Mouse (Mus musculus) liver, embryonic 11.5 days (tissue): ENCODE data around the gene Ptger4. TPM values are rescaled to one million over a fixed set of nuclear protein-coding genes. Genes with fewer than 3 reads are reported as not detected.

ENCODE experiments used
- ATAC-seq: fragments of 200-750 bp; cut with Nextera tagmentation; replicated peaks from 2 replicates; pipeline ENCODE4 v1.8.0; 2017; ENCODE audit warnings: moderate number of reproducible peaks, mild to moderate bottlenecking, moderate TSS enrichment, moderate library complexity; ENCODE audit not compliant: low FRiP score
- DNase-seq: peaks from one replicate; pipeline ENCODE4 v3.0.0-alpha.2; 2017; ENCODE audit warnings: low spot score
- H3K27ac ChIP-seq: fragments of 300-500 bp; sonication (generic); 2 replicates; pipeline ENCODE4 v1.5.1; 2014; ENCODE audit warnings: mild to moderate bottlenecking, low read depth, low read length, control low read depth
- H3K27me3 ChIP-seq: fragments of 300-500 bp; sonication (generic); replicated peaks from 2 replicates; pipeline ENCODE4 v1.6.1; 2014; ENCODE audit warnings: low read length, mixed read lengths; ENCODE audit not compliant: control insufficient read depth, insufficient read depth
- H3K36me3 ChIP-seq: fragments of 300-500 bp; sonication (generic); 2 replicates; pipeline ENCODE4 v1.6.1; 2014; ENCODE audit warnings: mild to moderate bottlenecking, low read length, moderate library complexity, mixed read lengths; ENCODE audit not compliant: control insufficient read depth, insufficient read depth
- H3K4me1 ChIP-seq: fragments of 300-500 bp; sonication (generic); replicated peaks from 2 replicates; pipeline ENCODE4 v1.6.1; 2014; ENCODE audit warnings: low read length, mixed read lengths; ENCODE audit not compliant: control insufficient read depth, insufficient read depth
- H3K4me2 ChIP-seq: fragments of 300-500 bp; sonication (generic); 2 replicates; pipeline ENCODE4 v1.6.1; 2014; ENCODE audit warnings: mild to moderate bottlenecking, control low read depth, moderate library complexity
- H3K4me3 ChIP-seq: fragments of 300-500 bp; sonication (generic); 2 replicates; pipeline ENCODE4 v1.5.1; 2014; ENCODE audit warnings: low read depth, low read length, control low read depth
- H3K9ac ChIP-seq: fragments of 300-500 bp; sonication (generic); 2 replicates; pipeline ENCODE4 v1.6.1; 2014; ENCODE audit warnings: low read depth, low read length, control low read depth
- H3K9me3 ChIP-seq: fragments of 300-500 bp; sonication (generic); 2 replicates; pipeline ENCODE4 v1.6.1; 2016; ENCODE audit warnings: low read length, inconsistent platforms, mixed read lengths; ENCODE audit not compliant: control insufficient read depth
- WGBS: fragments of 180-500 bp; shearing (Covaris S2); extraction: QIAGEN DNeasy Blood & Tissue Kit; methylation state at CpG from one replicate; pipeline ENCODE4 v1.1.7; 2014; 5-methylcytosine and 5-hydroxymethylcytosine counted together
- polyA plus RNA-seq: library from polyadenylated mRNA; unstranded; fragments of >200 nt; fragmentation: Nextera tagmentation; extraction: Ambion mirVana; gene quantifications from 2 replicates; pipeline ENCODE4 v1.2.1, GENCODE M21; 2014

The Ptger4 gene
- 5.1 and 5.8 TPM in 2 replicates for polyA plus RNA-seq

DNA sequence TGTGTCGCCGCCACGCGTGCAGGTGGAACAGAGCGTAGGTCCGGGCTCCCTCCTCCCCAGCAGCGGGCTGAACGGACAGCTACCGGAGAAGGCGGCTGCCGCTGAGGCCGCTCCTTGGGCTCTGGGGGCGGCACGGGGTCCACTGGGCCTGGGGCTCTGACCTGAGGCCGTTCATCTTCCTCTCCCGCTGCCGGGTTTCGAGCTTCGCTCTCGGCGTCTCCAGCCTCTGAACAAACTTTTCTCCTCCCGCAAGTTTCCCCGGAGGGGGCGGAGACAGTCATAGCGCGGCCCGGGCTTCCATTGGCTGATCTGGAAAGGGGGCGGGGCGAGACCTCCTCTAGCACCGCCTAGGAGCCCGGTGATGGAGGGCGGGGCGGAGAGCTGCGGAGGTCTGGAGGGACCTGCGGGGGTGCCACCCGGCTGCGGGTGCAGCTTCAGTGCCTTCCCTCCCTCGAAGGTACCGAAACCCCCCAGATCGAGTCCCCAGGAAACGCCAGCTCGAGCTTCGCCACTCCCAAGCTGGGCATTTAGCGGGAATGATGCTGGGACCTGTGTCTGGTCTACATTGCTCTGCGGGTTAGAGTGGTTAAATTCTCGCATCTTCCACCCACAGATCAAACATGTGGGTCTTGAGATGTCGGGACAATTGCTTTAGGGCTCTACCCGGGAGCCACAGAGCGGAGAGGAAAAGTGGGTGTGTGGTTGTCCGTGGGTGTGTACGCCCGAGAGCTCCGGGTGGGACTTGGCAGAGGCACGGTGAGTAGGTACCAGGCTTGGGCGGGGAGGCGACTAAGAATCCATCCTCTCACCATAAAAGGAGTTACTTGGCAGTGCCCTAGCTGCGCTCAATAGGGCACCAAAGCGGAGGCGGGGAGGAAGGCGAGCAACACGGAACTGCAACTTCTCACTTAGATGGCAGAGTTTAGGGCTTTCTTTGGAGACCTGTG, at the start of gene Ptger4:
Ptger4 (minus strand) TSS at position 229 of the 947 bp plus-strand sequence.
- Histone ChIP-seq H3K9me3 (no peaks in the 10 kb centered on the region), H3K4me2 (peak within 1 kb of the TSS; percentile 100), H3K36me3 (no peaks in the 10 kb centered on the region), H3K4me3 (peak within 1 kb of the TSS; percentile 73), H3K9ac (peak within 1 kb of the TSS; percentile 61), H3K4me1 (peaks cover 19% of the 10 kb centered on the region), H3K27me3 (peaks cover 22% of the 10 kb centered on the region), H3K27ac (no peak within 1 kb of the TSS)
- WGBS: 2% methylated on average over 61 of the region's 61 CpGs
- DNase-seq (peak; percentile 92), ATAC-seq (peak; percentile 93)

DNA sequence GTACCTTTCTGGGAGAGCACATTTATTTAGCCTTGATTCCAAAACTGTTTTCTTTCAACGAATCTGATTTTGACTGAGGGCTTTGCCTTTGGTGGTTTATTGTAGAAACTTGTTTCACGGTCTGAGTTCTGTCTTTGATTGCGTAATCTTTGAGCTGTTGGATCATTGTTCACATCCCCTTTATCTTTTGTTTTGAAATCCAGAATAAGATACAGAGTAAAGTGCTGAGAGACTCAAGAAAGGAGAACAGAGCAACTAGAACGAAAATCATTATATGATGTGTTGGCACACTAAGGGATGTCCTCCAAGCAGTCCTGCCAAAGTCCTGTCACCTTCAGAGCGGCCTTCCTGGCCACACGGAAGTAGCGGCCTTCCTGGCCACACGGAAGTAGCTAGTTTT, 44.4 kb upstream of the Ptger4 start:
- Histone ChIP-seq H3K9me3 (no peaks in the 10 kb centered on the region), H3K4me3 (no peak overlapping the region), H3K4me1 (no peaks in the 10 kb centered on the region), H3K4me2 (no peak overlapping the region), H3K27ac (no peak overlapping the region), H3K36me3 (no peaks in the 10 kb centered on the region), H3K27me3 (no peaks in the 10 kb centered on the region), H3K9ac (no peak overlapping the region)
- ATAC-seq: no peak
- WGBS: 77% methylated on average over 8 of the region's 8 CpGs
- DNase-seq: no peak

DNA sequence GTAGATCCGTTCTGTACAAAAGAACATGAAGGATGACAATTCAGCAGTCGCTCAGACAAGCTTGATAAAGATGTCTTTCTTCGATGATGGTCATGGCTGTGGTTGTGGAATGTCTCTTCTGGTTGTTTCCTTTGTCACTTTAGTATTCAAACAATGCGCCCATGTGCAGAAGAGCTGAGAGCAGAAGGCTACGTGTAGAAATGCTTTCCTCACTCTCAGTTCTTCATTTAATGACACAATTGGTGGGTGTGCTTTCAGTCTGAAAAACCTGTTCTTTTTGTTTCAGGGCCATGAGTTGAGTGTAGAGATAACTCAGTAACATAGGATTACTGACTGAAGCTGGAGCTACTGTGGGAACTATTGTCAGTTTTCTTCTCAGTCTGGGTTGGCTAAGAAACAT, 43.1 kb upstream of the Ptger4 start:
- H3K4me2 ChIP-seq: no peak overlapping the region
- no peak for ATAC-seq

DNA sequence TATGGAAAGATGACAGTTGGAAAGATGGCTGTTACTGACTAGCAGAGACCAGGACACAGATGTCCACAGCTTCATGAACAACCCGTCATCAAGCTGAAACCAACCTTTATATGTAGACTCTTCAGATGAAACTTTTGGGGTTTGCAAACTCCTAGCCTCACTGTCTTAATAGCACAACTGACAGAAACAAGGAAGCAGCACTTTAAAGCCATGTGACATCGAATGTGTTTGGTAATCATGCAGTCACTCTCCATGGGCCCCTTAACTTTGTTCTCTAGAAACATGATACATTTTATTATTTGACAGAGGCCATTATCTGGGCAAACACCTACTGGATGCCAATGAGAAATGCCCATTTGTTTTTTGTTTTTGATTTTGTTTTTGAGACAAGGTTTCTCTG, 37.3 kb upstream of the Ptger4 start:
- H3K36me3 ChIP-seq: no peaks in the 10 kb centered on the region
- ATAC-seq: no peak
- WGBS: 84% methylated on average over 2 of the region's 2 CpGs
- H3K9me3 ChIP-seq: peaks cover 3% of the 10 kb centered on the region; the same call in 1 of the 2 replicates
- no peak overlapping the region for H3K4me3 ChIP-seq
- no peak for DNase-seq
- no peak overlapping the region for H3K27ac ChIP-seq
- no peak overlapping the region for H3K9ac ChIP-seq
- no peaks in the 10 kb centered on the region for H3K27me3 ChIP-seq
- no peaks in the 10 kb centered on the region for H3K4me1 ChIP-seq
- H3K4me2 ChIP-seq: no peak overlapping the region

More for the DNA sequence above, 43.1 kb upstream of the Ptger4 start:
- no peaks in the 10 kb centered on the region for H3K9me3 ChIP-seq
- no peak overlapping the region for H3K27ac ChIP-seq
- H3K27me3 ChIP-seq: no peaks in the 10 kb centered on the region
- H3K4me3 ChIP-seq: no peak overlapping the region
- no peaks in the 10 kb centered on the region for H3K36me3 ChIP-seq
- H3K9ac ChIP-seq: no peak overlapping the region
- 79% methylated on average over 5 of the region's 5 CpGs for WGBS
- no peak for DNase-seq
- H3K4me1 ChIP-seq: no peaks in the 10 kb centered on the region

DNA sequence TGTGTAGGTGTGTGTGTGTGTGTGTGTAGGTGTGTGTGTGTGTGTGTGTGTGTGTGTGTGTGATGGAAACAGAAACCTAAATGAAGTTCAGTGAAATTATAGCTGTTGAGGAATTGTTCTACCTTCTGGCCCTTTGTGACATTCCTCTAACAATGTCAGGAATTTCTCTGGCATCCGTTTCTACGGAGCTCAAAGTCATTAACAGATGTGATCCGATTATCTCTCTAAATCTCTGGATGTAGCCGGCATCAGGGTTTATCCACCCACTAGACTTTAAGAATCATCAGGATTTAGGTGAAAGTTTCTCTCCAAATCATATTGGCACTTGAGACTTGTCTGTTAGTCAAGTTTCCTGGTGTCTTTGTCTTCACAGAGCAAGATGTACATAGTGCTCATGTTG, 35.8 kb upstream of the Ptger4 start:
- H3K9me3 ChIP-seq: peaks cover 3% of the 10 kb centered on the region; the same call in 1 of the 2 replicates
- H3K36me3 ChIP-seq: no peaks in the 10 kb centered on the region
- 53% methylated on average over 4 of the region's 4 CpGs for WGBS
- ATAC-seq: no peak
- H3K4me2 ChIP-seq: no peak overlapping the region
- H3K4me3 ChIP-seq: no peak overlapping the region
- H3K27me3 ChIP-seq: no peaks in the 10 kb centered on the region
- H3K4me1 ChIP-seq: no peaks in the 10 kb centered on the region
- no peak overlapping the region for H3K9ac ChIP-seq
- no peak overlapping the region for H3K27ac ChIP-seq
- no peak for DNase-seq

DNA sequence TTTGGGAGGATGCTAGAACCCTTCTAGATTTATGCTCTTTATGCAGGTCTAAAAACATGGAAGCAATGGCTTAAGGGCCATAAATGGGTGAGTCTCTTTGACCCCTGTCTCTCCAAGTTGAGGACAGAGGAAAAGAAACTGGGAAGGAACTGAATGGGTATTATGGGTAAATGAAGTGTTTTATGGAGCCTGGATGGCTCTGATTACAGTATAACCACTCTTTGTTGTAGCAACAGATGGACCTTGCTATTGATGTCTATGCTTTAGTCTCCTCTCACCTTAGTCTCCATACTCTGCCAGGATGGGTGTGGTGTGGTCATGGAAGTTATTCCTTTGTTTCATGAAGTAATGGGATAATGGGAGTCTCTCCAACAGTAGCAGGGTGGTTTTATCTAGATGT, 34.5 kb upstream of the Ptger4 start:
- no peak overlapping the region for H3K4me2 ChIP-seq

DNA sequence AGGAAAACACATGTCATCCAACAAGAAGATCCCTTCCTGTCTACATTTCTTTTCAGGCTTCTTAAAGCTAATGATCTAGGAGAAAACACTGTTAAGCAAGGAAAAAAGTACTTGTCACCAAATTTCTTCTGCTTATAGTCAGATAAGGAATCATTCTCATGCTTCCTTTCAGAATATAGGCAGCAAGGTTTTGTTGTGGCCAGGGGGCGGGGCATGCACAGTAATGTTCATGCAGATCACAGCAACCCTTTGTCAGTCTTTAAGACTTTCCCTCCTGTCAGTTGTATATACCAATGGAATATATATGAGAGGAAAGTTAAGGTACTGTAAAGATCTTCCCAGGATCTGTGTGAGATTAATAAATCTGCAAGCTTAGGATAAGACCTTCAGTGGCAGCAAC, 30.0 kb upstream of the Ptger4 start:
- Histone ChIP-seq H3K9me3 (peaks cover 3% of the 10 kb centered on the region; the same call in 1 of the 2 replicates), H3K4me2 (no peak overlapping the region), H3K27me3 (no peaks in the 10 kb centered on the region), H3K9ac (no peak overlapping the region), H3K4me3 (no peak overlapping the region), H3K4me1 (no peaks in the 10 kb centered on the region), H3K36me3 (no peaks in the 10 kb centered on the region), H3K27ac (no peak overlapping the region)
- DNase-seq: no peak
- 79% methylated on average over 1 of the region's 1 CpGs for WGBS
- no peak for ATAC-seq

More for the DNA sequence above, 34.5 kb upstream of the Ptger4 start:
- Histone ChIP-seq H3K36me3 (no peaks in the 10 kb centered on the region), H3K4me3 (no peak overlapping the region), H3K27ac (no peak overlapping the region), H3K27me3 (no peaks in the 10 kb centered on the region), H3K9ac (no peak overlapping the region), H3K9me3 (peaks cover 3% of the 10 kb centered on the region; the same call in 1 of the 2 replicates), H3K4me1 (no peaks in the 10 kb centered on the region)
- ATAC-seq: no peak
- no peak for DNase-seq

DNA sequence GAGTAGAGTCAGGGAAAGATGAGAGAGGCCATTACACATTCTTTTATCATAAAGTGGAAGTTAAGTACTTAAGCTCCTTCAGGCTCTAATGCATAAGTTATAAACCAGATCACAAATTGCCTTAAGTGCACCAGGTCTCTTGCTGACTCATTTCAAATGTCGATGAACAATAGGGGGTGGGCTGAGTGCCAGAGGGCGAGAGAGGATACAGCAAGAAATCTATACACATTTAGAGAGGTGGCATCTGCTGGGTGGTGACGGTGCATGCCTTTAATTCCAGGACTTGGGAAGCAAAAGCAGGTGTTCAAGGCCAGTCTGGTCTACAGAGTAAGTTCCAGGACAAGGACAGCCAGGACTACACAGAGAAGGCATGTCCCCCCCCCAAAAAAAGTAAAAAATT, 22.1 kb upstream of the Ptger4 start:
- H3K9ac ChIP-seq: no peak overlapping the region
- DNase-seq: no peak
- WGBS: 87% methylated on average over 3 of the region's 3 CpGs
- H3K4me3 ChIP-seq: no peak overlapping the region
- no peaks in the 10 kb centered on the region for H3K36me3 ChIP-seq
- no peak overlapping the region for H3K4me2 ChIP-seq
- no peak overlapping the region for H3K27ac ChIP-seq
- no peaks in the 10 kb centered on the region for H3K27me3 ChIP-seq
- H3K4me1 ChIP-seq: no peaks in the 10 kb centered on the region
- no peak for ATAC-seq
- no peaks in the 10 kb centered on the region for H3K9me3 ChIP-seq
